Mouse (Mus musculus) A20 (cell line): ENCODE results near the gene Pcyt1a.

ENCODE experiments used
- DNase-seq: peaks from one replicate; pipeline ENCODE4 v3.0.0-alpha.2; 2011; ENCODE audit warnings: low read depth, low spot score

Pcyt1a gene

GRCm38 (mm10) chr16:32509066-32509942, 78.6 kb downstream of the Pcyt1a start:
- peak; percentile 12 for DNase-seq

- DNase-seq = no peak
Measured at GRCm38 (mm10) chr16:32510399-32511337, 79.9 kb downstream of the Pcyt1a start.

GRCm38 (mm10) chr16:32511338-32511734, 80.6 kb downstream of the Pcyt1a start:
- DNase-seq = no peak

- no peak for DNase-seq
Measured at GRCm38 (mm10) chr16:32511827-32512490, 81.2 kb downstream of the Pcyt1a start.

GRCm38 (mm10) chr16:32512921-32513320, 82.2 kb downstream of the Pcyt1a start:
- DNase-seq = no peak

GRCm38 (mm10) chr16:32513401-32513800, 82.7 kb downstream of the Pcyt1a start:
- no peak for DNase-seq

- no peak for DNase-seq
Measured at GRCm38 (mm10) chr16:32513948-32514347, 83.2 kb downstream of the Pcyt1a start.

GRCm38 (mm10) chr16:32516006-32516962, 85.6 kb downstream of the Pcyt1a start:
- no peak for DNase-seq

GRCm38 (mm10) chr16:32517785-32518481, 87.2 kb downstream of the Pcyt1a start:
- DNase-seq = no peak

GRCm38 (mm10) chr16:32519656-32520371, 89.1 kb downstream of the Pcyt1a start:
- DNase-seq = no peak

- peak; percentile 53 for DNase-seq
Measured at GRCm38 (mm10) chr16:32520372-32520748, 89.6 kb downstream of the Pcyt1a start.

- DNase-seq = peak; percentile 59
Measured at GRCm38 (mm10) chr16:32522578-32523194, 92.0 kb downstream of the Pcyt1a start.

- DNase-seq = peak; percentile 56
Measured at GRCm38 (mm10) chr16:32523462-32524243, 92.9 kb downstream of the Pcyt1a start.

- DNase-seq = no peak
Measured at GRCm38 (mm10) chr16:32524244-32524615, 93.5 kb downstream of the Pcyt1a start.
